Mouse (Mus musculus) embryonic facial prominence, embryonic 14.5 days (tissue): ENCODE results near the gene Lca5l. TPM values are rescaled to one million over a fixed set of nuclear protein-coding genes. Genes with fewer than 3 reads are reported as not detected.

Source experiments
- ATAC-seq: fragments of 200-750 bp; cut with Nextera tagmentation; 2 replicates; pipeline ENCODE4 v1.8.0; 2017; ENCODE audit warnings: low read depth, moderate number of reproducible peaks, moderate TSS enrichment
- DNase-seq: peaks from one replicate; pipeline ENCODE4 v3.0.0-alpha.2; 2015; ENCODE audit warnings: low spot score
- H3K27ac ChIP-seq: fragments of 300-500 bp; sonication (generic); replicated peaks from 2 replicates; pipeline ENCODE4 v1.5.1; 2014; ENCODE audit warnings: low read depth, mild to moderate bottlenecking, low read length, moderate library complexity
- H3K27me3 ChIP-seq: fragments of 300-500 bp; sonication (generic); replicated peaks from 2 replicates; pipeline ENCODE4 v1.6.1; 2014; ENCODE audit warnings: low read length; ENCODE audit not compliant: control insufficient read depth, insufficient read depth
- H3K36me3 ChIP-seq: fragments of 300-500 bp; sonication (generic); 2 replicates; pipeline ENCODE4 v1.6.1; 2014; ENCODE audit warnings: low read length, mixed read lengths; ENCODE audit not compliant: control insufficient read depth, insufficient read depth
- H3K4me1 ChIP-seq: fragments of 300-500 bp; sonication (generic); 2 replicates; pipeline ENCODE4 v1.6.1; 2014; ENCODE audit warnings: antibody characterized with exemption, low read length; ENCODE audit not compliant: control insufficient read depth, insufficient read depth
- H3K4me2 ChIP-seq: fragments of 300-500 bp; sonication (generic); 2 replicates; pipeline ENCODE4 v1.6.1; 2014; ENCODE audit warnings: low read depth, mild to moderate bottlenecking, low read length, moderate library complexity, mixed read lengths
- H3K4me3 ChIP-seq: fragments of 300-500 bp; sonication (generic); 2 replicates; pipeline ENCODE4 v1.5.1; 2014; ENCODE audit warnings: low read depth, mild to moderate bottlenecking, low read length
- H3K9ac ChIP-seq: fragments of 300-500 bp; sonication (generic); 2 replicates; pipeline ENCODE4 v1.6.1; 2014; ENCODE audit warnings: low read depth, mild to moderate bottlenecking, low read length, moderate library complexity, mixed read lengths
- H3K9me3 ChIP-seq: fragments of 300-500 bp; sonication (generic); 2 replicates; pipeline ENCODE4 v1.6.1; 2016; ENCODE audit warnings: low read length; ENCODE audit not compliant: control insufficient read depth
- WGBS: fragments of 180-500 bp; shearing (Covaris S2); extraction: QIAGEN DNeasy Blood & Tissue Kit; methylation state at CpG from one replicate; pipeline ENCODE4 v1.1.7; 2014; 5-methylcytosine and 5-hydroxymethylcytosine counted together
- polyA plus RNA-seq: library from polyadenylated mRNA; unstranded; fragments of >200 nt; fragmentation: Nextera tagmentation; extraction: Ambion mirVana; gene quantifications from 2 replicates; pipeline ENCODE4 v1.2.1, GENCODE M21; 2014

The Lca5l gene
- polyA plus RNA-seq, 1 experiment from 2014 or later: 1.8 TPM

DNA sequence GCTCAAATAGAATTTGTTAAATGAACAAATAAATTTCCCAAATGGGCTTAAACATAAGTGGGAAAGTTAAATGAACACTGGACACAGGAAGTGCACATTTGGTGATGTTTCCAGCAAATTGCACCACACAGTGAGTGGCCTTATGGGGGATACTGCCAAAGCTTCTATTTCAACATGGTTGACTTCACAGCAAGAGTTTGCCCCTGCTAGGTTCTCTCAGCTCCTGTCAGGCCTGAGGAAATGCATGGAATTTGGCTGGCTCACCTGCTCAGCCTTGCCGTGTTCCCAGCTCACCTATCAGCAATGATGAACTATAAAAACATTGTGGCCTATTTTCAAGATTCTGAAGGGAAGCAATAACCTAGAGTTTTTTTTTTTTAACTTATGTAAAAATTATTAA lies 31.1 kb downstream of the Lca5l start:
- H3K9ac ChIP-seq: no peak overlapping the region
- no peak overlapping the region for H3K27ac ChIP-seq
- H3K4me1 ChIP-seq: no peaks in the 10 kb centered on the region
- DNase-seq (no peak), ATAC-seq (no peak)
- WGBS: 69% methylated on average over 1 of the region's 1 CpGs
- no peaks in the 10 kb centered on the region for H3K27me3 ChIP-seq
- no peaks in the 10 kb centered on the region for H3K9me3 ChIP-seq
- no peak overlapping the region for H3K4me3 ChIP-seq
- peaks cover 7% of the 10 kb centered on the region; the same call in 1 of the 2 replicates for H3K36me3 ChIP-seq
- H3K4me2 ChIP-seq: no peak overlapping the region

- peak overlapping the region; percentile 55 for H3K4me3 ChIP-seq
- H3K9ac ChIP-seq: peak overlapping the region; percentile 88
- H3K4me2 ChIP-seq: peak overlapping the region; percentile 91
- no peaks in the 10 kb centered on the region for H3K4me1 ChIP-seq
- H3K9me3 ChIP-seq: no peaks in the 10 kb centered on the region
- H3K27ac ChIP-seq: peak overlapping the region; percentile 83
- ATAC-seq: 0 out of 2 replicates have a peak, but pooled peaks have one; percentile 15
- H3K27me3 ChIP-seq: no peaks in the 10 kb centered on the region
- H3K36me3 ChIP-seq: peaks cover 7% of the 10 kb centered on the region; the same call in 1 of the 2 replicates
- 81% methylated on average over 20 of the region's 20 CpGs for WGBS
- DNase-seq: no peak
These were observed 32.2 kb downstream of the Lca5l start for GRCm38 (mm10) chr16:96159794-96160346.

DNA sequence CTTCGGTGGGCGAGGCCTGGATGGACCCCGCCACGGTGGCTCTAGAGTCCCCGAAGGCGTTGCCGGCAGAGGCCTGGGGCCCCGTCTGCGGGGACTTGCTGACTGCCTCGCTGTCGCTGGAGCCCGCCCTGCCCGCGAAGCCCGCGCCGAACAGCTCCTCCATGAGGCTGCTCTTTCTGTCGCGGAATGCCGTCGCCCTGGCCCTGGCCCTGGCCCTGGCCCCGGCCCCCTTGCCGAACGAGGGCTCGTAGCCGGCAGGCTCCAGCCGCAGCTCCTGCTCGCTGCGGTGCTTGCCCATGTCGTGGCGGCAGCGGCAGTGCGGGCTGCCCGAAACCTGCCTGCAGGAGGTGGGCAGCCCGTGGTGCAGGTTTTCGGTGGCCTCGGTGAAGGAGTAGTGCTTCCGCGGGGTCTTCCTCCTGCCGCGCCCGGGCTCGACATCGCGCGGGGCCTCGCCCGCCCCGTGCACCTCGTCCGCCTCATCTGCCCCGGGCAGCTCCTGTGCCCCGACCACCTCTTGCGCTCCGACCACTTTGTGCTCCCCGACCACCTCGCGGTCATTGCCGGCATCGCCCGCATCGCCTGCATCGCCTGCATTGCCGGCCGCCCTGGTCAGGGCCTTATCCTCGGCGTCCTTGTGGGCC lies 32.9 kb downstream of the Lca5l start:
- Histone ChIP-seq H3K9ac (peak overlapping the region; percentile 88), H3K27me3 (no peaks in the 10 kb centered on the region), H3K27ac (peak overlapping the region; percentile 83), H3K4me2 (peak overlapping the region; percentile 91), H3K4me1 (no peaks in the 10 kb centered on the region), H3K4me3 (peak overlapping the region; percentile 55), H3K36me3 (peaks cover 9% of the 10 kb centered on the region; the same call in 1 of the 2 replicates), H3K9me3 (no peaks in the 10 kb centered on the region)
- WGBS: under 1% methylated on average over 35 of the region's 67 CpGs
- peak; percentile 80 for ATAC-seq
- peak; percentile 69 for DNase-seq

GRCm38 (mm10) chr16:96158511-96159080 lies 33.5 kb downstream of the Lca5l start:
- Histone ChIP-seq H3K4me3 (peak overlapping the region; percentile 55), H3K4me2 (peak overlapping the region; percentile 91), H3K36me3 (peaks cover 14% of the 10 kb centered on the region; the same call in 1 of the 2 replicates), H3K4me1 (no peaks in the 10 kb centered on the region), H3K27ac (peak overlapping the region; percentile 83), H3K27me3 (no peaks in the 10 kb centered on the region), H3K9me3 (no peaks in the 10 kb centered on the region), H3K9ac (peak overlapping the region; percentile 88)
- 43% methylated on average over 12 of the region's 12 CpGs for WGBS
- DNase-seq: peak; percentile 27
- no peak for ATAC-seq

GRCm38 (mm10) chr16:96157171-96157570 lies 34.9 kb downstream of the Lca5l start:
- ATAC-seq: no peak
- no peaks in the 10 kb centered on the region for H3K9me3 ChIP-seq
- H3K4me3 ChIP-seq: no peak overlapping the region
- DNase-seq: no peak
- peaks cover 27% of the 10 kb centered on the region for H3K36me3 ChIP-seq
- H3K27ac ChIP-seq: no peak overlapping the region
- no peak overlapping the region for H3K9ac ChIP-seq
- H3K4me1 ChIP-seq: no peaks in the 10 kb centered on the region
- 87% methylated on average over 11 of the region's 11 CpGs for WGBS
- H3K27me3 ChIP-seq: no peaks in the 10 kb centered on the region
- H3K4me2 ChIP-seq: no peak overlapping the region

- 79% methylated on average over 8 of the region's 8 CpGs for WGBS
- H3K27ac ChIP-seq: peak overlapping the region; percentile 6; the same call in 1 of the 2 replicates
These were observed 36.1 kb downstream of the Lca5l start for GRCm38 (mm10) chr16:96156019-96156418.

GRCm38 (mm10) chr16:96154476-96154875 lies 37.6 kb downstream of the Lca5l start:
- Histone ChIP-seq H3K4me1 (no peaks in the 10 kb centered on the region), H3K9ac (no peak overlapping the region), H3K9me3 (no peaks in the 10 kb centered on the region), H3K4me2 (no peak overlapping the region), H3K27me3 (no peaks in the 10 kb centered on the region), H3K4me3 (no peak overlapping the region), H3K36me3 (peaks cover 28% of the 10 kb centered on the region), H3K27ac (no peak overlapping the region)
- ATAC-seq: no peak
- 88% methylated on average over 2 of the region's 2 CpGs for WGBS
- no peak for DNase-seq

More at GRCm38 (mm10) chr16:96156019-96156418, 36.1 kb downstream of the Lca5l start:
- DNase-seq (peak; percentile 71), ATAC-seq (no peak)
- no peak overlapping the region for H3K4me3 ChIP-seq
- H3K4me1 ChIP-seq: no peaks in the 10 kb centered on the region
- H3K27me3 ChIP-seq: no peaks in the 10 kb centered on the region
- H3K9me3 ChIP-seq: no peaks in the 10 kb centered on the region
- no peak overlapping the region for H3K4me2 ChIP-seq
- H3K9ac ChIP-seq: no peak overlapping the region
- H3K36me3 ChIP-seq: peaks cover 28% of the 10 kb centered on the region

DNA sequence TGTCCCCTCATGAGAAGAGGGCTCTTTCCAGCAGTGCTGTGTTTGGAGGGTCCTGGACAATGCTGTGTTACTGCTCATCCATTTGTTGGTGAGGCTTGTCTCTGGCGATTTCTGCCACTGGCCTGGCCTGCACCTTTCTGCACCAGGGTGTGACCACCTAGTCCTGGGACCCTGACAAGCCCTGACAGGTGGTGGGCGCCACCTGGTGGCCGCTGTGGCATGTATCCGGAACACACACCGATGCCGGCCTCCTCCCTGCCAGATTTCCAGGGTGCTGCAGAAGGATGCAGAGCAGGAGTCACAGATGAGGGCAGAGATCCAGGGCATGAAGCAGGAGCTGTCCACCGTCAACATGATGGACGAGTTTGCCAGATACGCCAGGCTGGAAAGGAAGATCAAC lies 40.5 kb downstream of the Lca5l start:
- H3K27ac ChIP-seq: no peak overlapping the region
- peak; percentile 61 for DNase-seq
- H3K9ac ChIP-seq: no peak overlapping the region
- H3K27me3 ChIP-seq: no peaks in the 10 kb centered on the region
- H3K4me3 ChIP-seq: no peak overlapping the region
- peaks cover 25% of the 10 kb centered on the region for H3K36me3 ChIP-seq
- 25% methylated on average over 9 of the region's 9 CpGs for WGBS
- H3K4me1 ChIP-seq: no peaks in the 10 kb centered on the region
- no peak overlapping the region for H3K4me2 ChIP-seq
- H3K9me3 ChIP-seq: no peaks in the 10 kb centered on the region
- no peak; the same call in 1 of the 2 replicates for ATAC-seq
